Mouse (Mus musculus) spleen, adult 2 months (tissue): ENCODE results near the gene Schip1. TPM values are rescaled to one million over a fixed set of nuclear protein-coding genes. Genes with fewer than 3 reads are reported as not detected.

Experiments used
- DNase-seq, 2 experiments: peaks; one replicate each; pipeline versions ENCODE4 v3.0.0 to v3.0.0-alpha.2; 2012 to 2021; ENCODE audit warnings: low spot score in 2 of 2, low read depth in 1 of 2
- H3K27ac ChIP-seq: fragments of 200-500 bp; 2 replicates; pipeline ENCODE4 v1.5.1; 2012; ENCODE audit warnings: low read length, inconsistent platforms; ENCODE audit not compliant: insufficient read depth
- H3K27me3 ChIP-seq: fragments of 200-500 bp; 2 replicates; pipeline ENCODE4 v1.6.1; 2012; ENCODE audit warnings: mild to moderate bottlenecking, moderate library complexity, low read length, inconsistent platforms; ENCODE audit not compliant: control insufficient read depth, insufficient read depth
- H3K36me3 ChIP-seq: fragments of 200-500 bp; 2 replicates; pipeline ENCODE4 v1.6.1; 2012; ENCODE audit warnings: mild to moderate bottlenecking, low read length, inconsistent platforms; ENCODE audit not compliant: control insufficient read depth, insufficient read depth
- H3K4me1 ChIP-seq: fragments of 200-500 bp; 2 replicates; pipeline ENCODE4 v1.6.1; 2011; ENCODE audit warnings: inconsistent platforms; ENCODE audit not compliant: control insufficient read depth, insufficient read depth, insufficient read length
- H3K4me3 ChIP-seq: fragments of 200-500 bp; 2 replicates; pipeline ENCODE4 v1.5.1; 2011; ENCODE audit warnings: mild to moderate bottlenecking, inconsistent platforms; ENCODE audit not compliant: insufficient read depth, insufficient read length; ENCODE audit errors: extremely low read depth
- CTCF ChIP-seq: fragments of 200-500 bp; IDR thresholded peaks from 2 replicates; pipeline ENCODE4 v1.5.1; 2011; ENCODE audit warnings: mild to moderate bottlenecking, inconsistent platforms; ENCODE audit not compliant: insufficient read depth, insufficient read length, insufficient replicate concordance; ENCODE audit errors: extremely low read depth
- POLR2A ChIP-seq: fragments of 200-500 bp; IDR thresholded peaks from 2 replicates; pipeline ENCODE4 v1.6.1; 2011; ENCODE audit warnings: low read depth, low read length, inconsistent platforms
- WGBS: fragments of 180-500 bp; shearing (Covaris S2); methylation state at CpG from one replicate; pipeline ENCODE4 v1.1.7; 2018; 5-methylcytosine and 5-hydroxymethylcytosine counted together
- polyA plus RNA-seq: library from polyadenylated mRNA; depleted of rRNA; stranded (reverse); fragments of >200 nt; gene quantifications from 2 replicates; pipeline ENCODE4 v1.2.3, GENCODE M21; 2012

Gene Schip1
- polyA plus RNA-seq, 1 experiment: 3.7 TPM

DNA sequence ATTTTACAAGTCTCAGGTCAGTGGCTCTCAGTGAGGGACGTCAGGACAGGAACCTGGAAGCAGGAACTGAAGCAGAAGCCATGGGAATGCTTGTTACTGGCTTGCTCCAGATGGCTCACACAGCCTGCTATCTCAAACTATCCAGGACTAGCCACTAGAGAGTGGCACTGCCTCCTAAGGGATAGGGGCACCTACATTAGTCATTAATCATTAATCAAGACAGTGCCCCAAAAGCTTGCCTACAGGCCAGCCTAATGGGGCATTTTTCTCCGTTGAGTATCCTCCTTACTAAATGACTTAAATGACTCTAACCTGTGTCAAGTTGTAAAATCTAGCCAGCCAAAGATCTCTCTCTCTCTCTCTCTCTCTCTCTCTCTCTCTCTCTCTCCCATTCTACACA is 314.2 kb downstream of the Schip1 start:
- H3K4me1 ChIP-seq: no peaks in the 10 kb centered on the region
- H3K4me3 ChIP-seq: no peak overlapping the region
- no peak for DNase-seq
- H3K36me3 ChIP-seq: no peaks in the 10 kb centered on the region
- 79% methylated on average over 2 of the region's 2 CpGs for WGBS
- no peak for TF ChIP-seq POLR2A
- TF ChIP-seq CTCF: no peak
- no peak overlapping the region for H3K27ac ChIP-seq
- no peaks in the 10 kb centered on the region for H3K27me3 ChIP-seq

DNA sequence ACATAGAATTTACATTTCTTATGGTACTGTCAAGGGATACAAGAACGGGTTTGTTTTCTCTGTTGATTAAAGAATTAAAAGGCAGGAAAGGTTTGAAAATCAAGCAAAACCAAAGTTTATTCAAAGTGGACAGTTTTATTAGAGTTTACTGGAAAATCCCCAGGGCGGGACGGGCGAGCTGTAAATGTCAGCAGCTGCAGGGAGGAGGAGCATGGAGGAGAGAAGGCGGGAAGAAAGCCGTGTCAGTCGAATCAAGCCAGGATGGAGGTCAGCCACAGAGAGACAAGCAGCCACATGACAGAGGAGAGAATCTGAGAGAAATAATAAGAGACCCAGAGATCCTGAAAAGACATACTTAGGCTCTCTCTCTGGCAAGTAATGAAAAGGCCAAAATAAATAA is 314.6 kb downstream of the Schip1 start:
- H3K4me3 ChIP-seq: no peak overlapping the region
- no peaks in the 10 kb centered on the region for H3K4me1 ChIP-seq
- WGBS: 68% methylated on average over 7 of the region's 7 CpGs
- TF ChIP-seq CTCF (no peak), POLR2A (no peak)
- H3K36me3 ChIP-seq: no peaks in the 10 kb centered on the region
- H3K27ac ChIP-seq: no peak overlapping the region
- no peaks in the 10 kb centered on the region for H3K27me3 ChIP-seq
- DNase-seq: no peak

DNA sequence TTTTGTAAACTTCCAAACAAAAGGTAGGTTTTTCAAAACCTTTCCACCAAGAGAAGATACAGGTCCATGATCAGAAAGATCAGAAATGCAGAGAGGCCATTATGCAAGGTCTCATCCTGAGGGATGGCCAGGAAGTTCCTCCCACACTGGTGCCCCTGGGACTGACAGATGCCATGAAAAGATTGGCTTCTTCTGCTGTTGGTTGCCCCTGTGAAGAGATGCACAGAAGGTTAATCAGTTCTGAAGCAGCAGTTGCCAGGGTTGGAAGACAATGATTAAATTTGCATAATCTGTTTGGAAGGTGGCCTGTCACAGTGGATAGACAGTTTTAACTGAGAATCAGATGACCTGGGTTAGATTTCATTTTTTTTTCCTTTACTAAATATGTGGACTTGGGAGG is 319.1 kb downstream of the Schip1 start:
- H3K27ac ChIP-seq: no peak overlapping the region
- no peaks in the 10 kb centered on the region for H3K27me3 ChIP-seq
- no peaks in the 10 kb centered on the region for H3K4me1 ChIP-seq
- no peak for DNase-seq
- TF ChIP-seq CTCF (no peak), POLR2A (no peak)
- no peak overlapping the region for H3K4me3 ChIP-seq
- H3K36me3 ChIP-seq: no peaks in the 10 kb centered on the region

DNA sequence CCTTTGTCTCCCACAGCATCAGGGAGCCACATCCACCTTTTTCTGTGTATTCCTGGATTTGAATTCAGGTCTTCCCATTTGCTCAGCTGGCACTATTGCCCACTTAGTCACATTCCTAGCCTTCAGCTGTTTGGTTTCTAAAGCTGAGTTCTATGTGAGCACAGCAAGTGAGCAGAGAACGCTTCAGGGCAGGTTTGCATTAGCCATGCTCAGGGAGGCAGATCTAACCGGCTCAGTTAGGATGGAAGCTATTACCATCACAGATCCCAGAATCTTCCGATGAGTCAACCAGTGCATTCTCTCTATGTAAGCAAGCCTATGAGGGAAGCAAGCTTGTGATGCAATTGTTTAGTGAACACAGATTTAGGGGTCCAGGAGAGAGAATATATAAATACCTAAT is 320.9 kb downstream of the Schip1 start:
- 89% methylated on average over 3 of the region's 3 CpGs for WGBS
- DNase-seq: no peak

GRCm38 (mm10) chr3:68388023-68388422 is 323.4 kb downstream of the Schip1 start:
- Histone ChIP-seq H3K27me3 (no peaks in the 10 kb centered on the region), H3K27ac (no peak overlapping the region), H3K36me3 (no peaks in the 10 kb centered on the region), H3K4me1 (no peaks in the 10 kb centered on the region), H3K4me3 (no peak overlapping the region)
- no peak for DNase-seq
- no peak for TF ChIP-seq CTCF
- TF ChIP-seq POLR2A: no peak
- WGBS: 89% methylated on average over 3 of the region's 3 CpGs

More for the DNA sequence above, 320.9 kb downstream of the Schip1 start:
- Histone ChIP-seq H3K27me3 (no peaks in the 10 kb centered on the region), H3K27ac (no peak overlapping the region), H3K4me3 (no peak overlapping the region), H3K36me3 (no peaks in the 10 kb centered on the region), H3K4me1 (no peaks in the 10 kb centered on the region)
- TF ChIP-seq POLR2A: no peak
- no peak for TF ChIP-seq CTCF

GRCm38 (mm10) chr3:68393578-68393977 is 329.0 kb downstream of the Schip1 start:
- WGBS: 70% methylated on average over 2 of the region's 2 CpGs
- no peaks in the 10 kb centered on the region for H3K4me1 ChIP-seq
- no peaks in the 10 kb centered on the region for H3K27me3 ChIP-seq
- H3K27ac ChIP-seq: no peak overlapping the region
- TF ChIP-seq POLR2A: no peak
- TF ChIP-seq CTCF: no peak
- H3K36me3 ChIP-seq: no peaks in the 10 kb centered on the region
- no peak for DNase-seq
- H3K4me3 ChIP-seq: no peak overlapping the region

- Histone ChIP-seq H3K4me1 (no peaks in the 10 kb centered on the region), H3K36me3 (no peaks in the 10 kb centered on the region), H3K27ac (no peak overlapping the region), H3K4me3 (no peak overlapping the region), H3K27me3 (no peaks in the 10 kb centered on the region)
- DNase-seq: no peak
- WGBS: 80% methylated on average over 3 of the region's 3 CpGs
- TF ChIP-seq CTCF: no peak
- no peak for TF ChIP-seq POLR2A
These were observed 334.1 kb downstream of the Schip1 start for GRCm38 (mm10) chr3:68398691-68399090.
